Mouse (Mus musculus): ENCODE measurements around the gene Ago3. TPM values are rescaled to one million over a fixed set of nuclear protein-coding genes. Genes with fewer than 3 reads are reported as not detected.

Ago3 gene
- polyA plus RNA-seq, 1 experiment from 2014 or later = 15.6 TPM

GRCm38 (mm10) chr4:126434094-126434493 lies 4.7 kb upstream of the Ago3 start:
- H3K4me3 ChIP-seq (ENCODE audit: low read length) = no peak overlapping the region
- H3K36me3 ChIP-seq (ENCODE audit: control insufficient read depth, insufficient read depth, low read length) = peaks cover 12% of the 10 kb centered on the region
- no peak overlapping the region for H3K27ac ChIP-seq (ENCODE audit: low read depth, low read length)
- no peaks in the 10 kb centered on the region for H3K9me3 ChIP-seq (ENCODE audit: control insufficient read depth, low read length)
- no peak for ATAC-seq (ENCODE audit: low FRiP score, low TSS enrichment)
- no peaks in the 10 kb centered on the region for H3K4me1 ChIP-seq (ENCODE audit: control insufficient read depth, insufficient read depth, low read length)
- WGBS = 97% methylated on average over 2 of the region's 2 CpGs
- H3K4me2 ChIP-seq (replicated peaks; ENCODE audit: low read depth, low read length) = no peak overlapping the region
- no peak overlapping the region for H3K9ac ChIP-seq (ENCODE audit: low read depth, low read length)
- no peaks in the 10 kb centered on the region for H3K27me3 ChIP-seq (ENCODE audit: control insufficient read depth, insufficient read depth, low read length)

GRCm38 (mm10) chr4:126433175-126433574 lies 3.8 kb upstream of the Ago3 start:
- H3K27me3 ChIP-seq (ENCODE audit: control insufficient read depth, insufficient read depth, low read length) = no peaks in the 10 kb centered on the region
- WGBS = 94% methylated on average over 4 of the region's 4 CpGs
- 0 out of 2 replicates have a peak, but pooled peaks cover 5% of the 10 kb centered on the region for H3K4me1 ChIP-seq (ENCODE audit: control insufficient read depth, insufficient read depth, low read length)
- no peak overlapping the region for H3K4me3 ChIP-seq (ENCODE audit: low read length)
- ATAC-seq (ENCODE audit: low FRiP score, low TSS enrichment) = no peak
- peaks cover 9% of the 10 kb centered on the region; the same call in 1 of the 2 replicates for H3K36me3 ChIP-seq (ENCODE audit: control insufficient read depth, insufficient read depth, low read length)
- H3K4me2 ChIP-seq (replicated peaks; ENCODE audit: low read depth, low read length) = no peak overlapping the region
- no peaks in the 10 kb centered on the region for H3K9me3 ChIP-seq (ENCODE audit: control insufficient read depth, low read length)
- H3K27ac ChIP-seq (ENCODE audit: low read depth, low read length) = no peak overlapping the region
- no peak overlapping the region for H3K9ac ChIP-seq (ENCODE audit: low read depth, low read length)

- H3K9me3 ChIP-seq (ENCODE audit: control insufficient read depth, low read length) = no peaks in the 10 kb centered on the region
- WGBS = 85% methylated on average over 4 of the region's 4 CpGs
- no peak overlapping the region for H3K9ac ChIP-seq (ENCODE audit: low read depth, low read length)
- no peak overlapping the region for H3K4me2 ChIP-seq (replicated peaks; ENCODE audit: low read depth, low read length)
- 0 out of 2 replicates have a peak, but pooled peaks cover 6% of the 10 kb centered on the region for H3K4me1 ChIP-seq (ENCODE audit: control insufficient read depth, insufficient read depth, low read length)
- 0 out of 2 replicates have a peak, but pooled peaks cover 3% of the 10 kb centered on the region for H3K36me3 ChIP-seq (ENCODE audit: control insufficient read depth, insufficient read depth, low read length)
- H3K27ac ChIP-seq (ENCODE audit: low read depth, low read length) = no peak overlapping the region
- ATAC-seq (ENCODE audit: low FRiP score, low TSS enrichment) = no peak
- no peak overlapping the region for H3K4me3 ChIP-seq (ENCODE audit: low read length)
- H3K27me3 ChIP-seq (ENCODE audit: control insufficient read depth, insufficient read depth, low read length) = no peaks in the 10 kb centered on the region
These were observed 2.4 kb upstream of the Ago3 start for GRCm38 (mm10) chr4:126431746-126432145.

- WGBS = 1% methylated on average over 24 of the region's 24 CpGs
- Histone ChIP-seq H3K4me1 (ENCODE audit: control insufficient read depth, insufficient read depth, low read length) (0 out of 2 replicates have a peak, but pooled peaks cover 6% of the 10 kb centered on the region), H3K27ac (ENCODE audit: low read depth, low read length) (peak overlapping the region; percentile 47; the same call in 1 of the 2 replicates), H3K27me3 (ENCODE audit: control insufficient read depth, insufficient read depth, low read length) (no peaks in the 10 kb centered on the region), H3K9me3 (ENCODE audit: control insufficient read depth, low read length) (no peaks in the 10 kb centered on the region), H3K4me2 (replicated peaks; ENCODE audit: low read depth, low read length) (peak overlapping the region; percentile 68), H3K4me3 (ENCODE audit: low read length) (peak overlapping the region; percentile 74), H3K36me3 (ENCODE audit: control insufficient read depth, insufficient read depth, low read length) (no peaks in the 10 kb centered on the region), H3K9ac (ENCODE audit: low read depth, low read length) (peak overlapping the region; percentile 70)
- ATAC-seq (ENCODE audit: low FRiP score, low TSS enrichment) = no peak
These were observed 542 bp downstream of the Ago3 start for GRCm38 (mm10) chr4:126428682-126429346.

GRCm38 (mm10) chr4:126423866-126424265 lies 5.5 kb downstream of the Ago3 start:
- Histone ChIP-seq H3K4me1 (ENCODE audit: control insufficient read depth, insufficient read depth, low read length) (0 out of 2 replicates have a peak, but pooled peaks cover 6% of the 10 kb centered on the region), H3K27ac (ENCODE audit: low read depth, low read length) (no peak overlapping the region), H3K4me3 (ENCODE audit: low read length) (no peak overlapping the region), H3K9ac (ENCODE audit: low read depth, low read length) (no peak overlapping the region), H3K36me3 (ENCODE audit: control insufficient read depth, insufficient read depth, low read length) (no peaks in the 10 kb centered on the region), H3K27me3 (ENCODE audit: control insufficient read depth, insufficient read depth, low read length) (no peaks in the 10 kb centered on the region), H3K9me3 (ENCODE audit: control insufficient read depth, low read length) (no peaks in the 10 kb centered on the region), H3K4me2 (replicated peaks; ENCODE audit: low read depth, low read length) (no peak overlapping the region)
- WGBS = 93% methylated on average over 2 of the region's 2 CpGs
- no peak for ATAC-seq (ENCODE audit: low FRiP score, low TSS enrichment)

- no peak overlapping the region for H3K4me3 ChIP-seq (ENCODE audit: low read length)
- no peaks in the 10 kb centered on the region; the same call in 1 of the 2 replicates for H3K36me3 ChIP-seq (ENCODE audit: control insufficient read depth, insufficient read depth, low read length)
- no peak overlapping the region for H3K4me2 ChIP-seq (replicated peaks; ENCODE audit: low read depth, low read length)
- no peak overlapping the region for H3K27ac ChIP-seq (ENCODE audit: low read depth, low read length)
- no peaks in the 10 kb centered on the region for H3K4me1 ChIP-seq (ENCODE audit: control insufficient read depth, insufficient read depth, low read length)
- H3K27me3 ChIP-seq (ENCODE audit: control insufficient read depth, insufficient read depth, low read length) = no peaks in the 10 kb centered on the region
- H3K9me3 ChIP-seq (ENCODE audit: control insufficient read depth, low read length) = no peaks in the 10 kb centered on the region
- no peak overlapping the region for H3K9ac ChIP-seq (ENCODE audit: low read depth, low read length)
- no peak for ATAC-seq (ENCODE audit: low FRiP score, low TSS enrichment)
These were observed 13.6 kb downstream of the Ago3 start for GRCm38 (mm10) chr4:126415707-126416106.

GRCm38 (mm10) chr4:126412526-126412925 lies 16.8 kb downstream of the Ago3 start:
- H3K27ac ChIP-seq (ENCODE audit: low read depth, low read length) = no peak overlapping the region
- H3K4me1 ChIP-seq (ENCODE audit: control insufficient read depth, insufficient read depth, low read length) = no peaks in the 10 kb centered on the region
- H3K27me3 ChIP-seq (ENCODE audit: control insufficient read depth, insufficient read depth, low read length) = no peaks in the 10 kb centered on the region
- H3K36me3 ChIP-seq (ENCODE audit: control insufficient read depth, insufficient read depth, low read length) = no peaks in the 10 kb centered on the region; the same call in 1 of the 2 replicates
- H3K9me3 ChIP-seq (ENCODE audit: control insufficient read depth, low read length) = no peaks in the 10 kb centered on the region
- WGBS = 85% methylated on average over 3 of the region's 3 CpGs
- no peak overlapping the region for H3K4me2 ChIP-seq (replicated peaks; ENCODE audit: low read depth, low read length)
- no peak for ATAC-seq (ENCODE audit: low FRiP score, low TSS enrichment)
- H3K4me3 ChIP-seq (ENCODE audit: low read length) = no peak overlapping the region
- no peak overlapping the region for H3K9ac ChIP-seq (ENCODE audit: low read depth, low read length)

- ATAC-seq (ENCODE audit: low FRiP score, low TSS enrichment) = no peak
These were observed 57.9 kb downstream of the Ago3 start for GRCm38 (mm10) chr4:126371497-126371896.

GRCm38 (mm10) chr4:126360069-126360468 lies 69.3 kb downstream of the Ago3 start:
- Histone ChIP-seq H3K27ac (ENCODE audit: low read depth, low read length) (no peak overlapping the region), H3K4me3 (ENCODE audit: low read length) (no peak overlapping the region), H3K27me3 (ENCODE audit: control insufficient read depth, insufficient read depth, low read length) (no peaks in the 10 kb centered on the region), H3K4me1 (ENCODE audit: control insufficient read depth, insufficient read depth, low read length) (no peaks in the 10 kb centered on the region), H3K9me3 (ENCODE audit: control insufficient read depth, low read length) (no peaks in the 10 kb centered on the region), H3K4me2 (replicated peaks; ENCODE audit: low read depth, low read length) (no peak overlapping the region), H3K36me3 (ENCODE audit: control insufficient read depth, insufficient read depth, low read length) (peaks cover 13% of the 10 kb centered on the region), H3K9ac (ENCODE audit: low read depth, low read length) (no peak overlapping the region)
- ATAC-seq (ENCODE audit: low FRiP score, low TSS enrichment) = no peak
- WGBS = 95% methylated on average over 1 of the region's 1 CpGs

More at GRCm38 (mm10) chr4:126371497-126371896, 57.9 kb downstream of the Ago3 start:
- Histone ChIP-seq H3K4me2 (replicated peaks; ENCODE audit: low read depth, low read length) (no peak overlapping the region), H3K27ac (ENCODE audit: low read depth, low read length) (no peak overlapping the region), H3K4me1 (ENCODE audit: control insufficient read depth, insufficient read depth, low read length) (no peaks in the 10 kb centered on the region), H3K27me3 (ENCODE audit: control insufficient read depth, insufficient read depth, low read length) (no peaks in the 10 kb centered on the region), H3K9me3 (ENCODE audit: control insufficient read depth, low read length) (no peaks in the 10 kb centered on the region), H3K9ac (ENCODE audit: low read depth, low read length) (no peak overlapping the region), H3K4me3 (ENCODE audit: low read length) (no peak overlapping the region), H3K36me3 (ENCODE audit: control insufficient read depth, insufficient read depth, low read length) (peaks cover 10% of the 10 kb centered on the region; the same call in 1 of the 2 replicates)
- WGBS = 90% methylated on average over 9 of the region's 9 CpGs
